Mouse (Mus musculus): Measurements from ENCODE around the gene Olfr1392.

GRCm38 (mm10) chr11:49334888-49335287, 49.8 kb downstream of the Olfr1392 start, which contains the start of gene Olfr1390:
- TF ChIP-seq POLR2A (IDR thresholded peaks at IDR 0.05; ENCODE audit: low read depth, low read length) = no peak
- TF ChIP-seq CTCF (IDR thresholded peaks at IDR 0.05; ENCODE audit: borderline replicate concordance, insufficient read depth, low read length) = no peak

All from embryonic fibroblast, embryonic 13.5 days (primary cell).